Mouse (Mus musculus): Measurements from ENCODE around the gene Zic3. TPM values are rescaled to one million over a fixed set of nuclear protein-coding genes. Genes with fewer than 3 reads are reported as not detected.

The Zic3 gene
- polyA plus RNA-seq (2012; rRNA removed): 23.0 and 24.2 TPM in 2 replicates

DNA sequence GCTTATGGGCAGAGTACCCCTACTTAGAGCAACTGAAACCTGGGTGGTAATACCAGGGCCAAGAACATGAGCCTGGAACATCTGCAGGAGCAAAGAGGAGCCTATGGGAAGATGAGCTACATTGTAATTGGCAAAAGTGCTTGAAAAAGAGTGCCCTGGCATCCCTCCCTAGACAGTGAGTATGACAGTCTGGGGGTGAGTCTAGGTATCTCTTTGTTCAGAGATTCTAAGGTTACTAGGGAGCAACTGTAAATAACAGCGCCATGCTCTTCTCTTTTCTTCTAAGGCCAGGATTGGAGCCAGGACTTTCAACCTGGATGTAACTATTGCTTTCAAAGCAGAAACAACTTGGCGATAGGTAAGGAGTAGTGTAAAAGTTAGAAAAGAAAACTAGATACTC is at the start of gene Zic3:
Gene Zic3, plus strand, starts transcription at position 301 of the 400 bp plus-strand sequence.

Measured in central nervous system, embryonic 14 days (tissue).